Mouse (Mus musculus) left cerebral cortex, adult 8-10 months (tissue): ENCODE measurements at regions not wholly inside any gene's neighbourhood (a gene's known extent, or its start where the extent isn't known, plus 50 kb on each side); places are given as distances from the start of the nearest gene placed in this dataset.
"Not testable (repeated sequence)": the region's sequence is repeated elsewhere in the genome, so short reads cannot be mapped to it uniquely, and the experiment has no call there.

Experiments used
- DNase-seq, 2 experiments: peaks; one replicate each; pipeline ENCODE4 v3.0.0; 2022; ENCODE audit warnings: low spot score in 2 of 2

DNA sequence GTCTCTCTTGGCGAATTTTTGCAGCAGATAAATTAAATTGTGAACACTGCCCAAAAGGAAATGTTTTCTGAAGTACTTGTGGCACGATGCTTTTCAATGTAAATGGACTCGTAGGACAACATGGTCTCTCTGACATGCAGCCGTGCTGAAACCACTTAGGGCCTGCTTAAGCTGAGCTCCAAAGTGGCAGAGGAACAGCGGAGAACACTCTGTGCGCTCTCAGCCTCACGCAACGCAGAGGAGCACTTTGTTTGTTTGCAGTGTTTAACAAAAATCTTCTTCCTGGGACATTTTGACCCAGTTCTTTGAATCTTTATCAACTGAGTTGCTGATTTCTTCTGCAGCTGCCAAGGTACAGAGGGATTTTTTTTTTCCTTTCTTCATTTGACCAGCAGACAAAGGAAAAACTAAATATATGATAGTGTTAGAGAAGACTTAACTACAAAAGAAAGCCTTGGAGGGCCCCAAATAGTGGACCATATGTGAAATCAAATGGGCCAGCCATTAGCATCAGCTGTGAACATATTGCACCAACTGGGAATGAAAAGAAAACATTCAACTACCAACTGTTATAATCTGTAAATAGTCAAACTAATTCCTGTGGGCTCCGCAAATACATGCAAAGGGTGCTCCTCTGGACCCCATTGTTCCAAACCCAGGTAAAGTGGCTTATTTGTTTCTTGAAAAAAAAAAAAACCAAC, 639.5 kb downstream of the Rwdd3 start:
- no peak for DNase-seq

DNA sequence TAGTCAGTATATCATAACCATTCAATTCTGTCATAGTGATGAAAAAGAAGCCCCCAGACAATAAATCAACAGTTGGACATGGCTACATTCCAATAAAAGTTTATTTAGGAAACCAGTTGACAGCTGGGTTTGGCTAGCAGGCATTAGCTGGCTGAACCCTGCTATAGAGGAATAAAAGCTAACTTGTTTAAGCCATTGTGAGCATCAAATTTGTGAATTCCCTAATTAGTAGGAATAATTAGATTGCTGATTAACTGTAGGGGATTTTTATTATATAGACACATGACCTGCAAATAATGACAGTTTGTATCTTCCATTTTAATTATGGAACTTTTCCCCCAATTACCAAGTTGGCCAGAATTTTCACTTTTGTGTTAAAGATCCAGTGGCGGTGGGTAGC, 659.8 kb downstream of the Rwdd3 start:
- DNase-seq = no peak

DNA sequence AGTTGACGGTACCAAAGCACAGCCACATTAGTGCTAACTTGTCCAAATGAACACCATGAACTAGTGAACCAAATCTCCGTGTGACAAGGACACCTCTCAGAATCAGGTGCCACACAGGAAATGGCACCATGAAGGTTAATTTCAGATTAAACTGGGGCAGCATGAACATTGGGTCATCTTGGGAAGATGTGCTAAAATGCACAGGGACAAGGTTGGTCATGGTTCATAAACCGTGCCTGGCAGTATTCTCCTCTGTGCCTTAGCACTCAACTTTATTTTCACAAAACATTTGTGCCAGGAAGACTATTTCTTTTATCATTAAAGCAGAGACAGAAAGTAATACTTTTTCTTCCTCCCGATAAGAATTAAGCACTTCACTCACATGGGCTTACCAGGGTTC, 672.6 kb downstream of the Rwdd3 start:
- no peak for DNase-seq

DNA sequence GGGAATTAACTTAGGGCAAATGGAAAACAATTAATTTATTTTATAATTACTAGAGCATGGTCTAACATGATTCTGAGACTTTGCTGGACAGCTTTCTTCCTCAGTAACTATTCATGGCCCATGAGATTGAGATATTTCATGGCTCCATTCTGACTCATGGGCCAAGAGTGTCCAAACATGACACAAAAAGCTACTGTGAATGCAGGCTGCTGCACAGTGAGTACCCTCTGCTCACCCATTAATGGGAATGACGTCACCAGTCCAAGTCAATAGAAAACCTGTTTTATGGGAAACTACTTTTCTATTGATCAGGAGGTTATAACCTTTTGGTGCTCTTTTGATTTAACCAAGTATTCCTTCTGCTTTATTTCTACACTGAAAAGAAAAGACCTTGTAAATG, 693.6 kb downstream of the Rwdd3 start:
- DNase-seq = no peak

DNA sequence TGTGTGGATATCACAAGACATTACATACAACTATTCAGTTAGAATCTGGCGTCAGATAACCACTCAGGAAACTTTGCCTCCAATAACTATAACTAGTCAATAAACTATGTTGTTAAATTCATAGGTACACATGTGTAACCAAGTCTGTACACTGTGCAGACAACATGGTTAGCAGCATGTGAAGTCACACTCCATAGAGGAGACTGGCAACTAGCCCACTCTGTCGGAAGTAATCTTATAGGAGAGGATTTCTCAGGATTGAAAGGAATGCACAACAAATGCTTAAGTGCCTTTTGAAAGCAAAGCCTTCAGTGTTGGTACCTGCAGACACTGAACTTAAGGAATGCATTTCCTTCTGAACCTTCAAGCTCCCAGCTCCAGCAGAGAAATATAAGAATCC, 693.0 kb upstream of the Ptbp2 start:
- no peak for DNase-seq

DNA sequence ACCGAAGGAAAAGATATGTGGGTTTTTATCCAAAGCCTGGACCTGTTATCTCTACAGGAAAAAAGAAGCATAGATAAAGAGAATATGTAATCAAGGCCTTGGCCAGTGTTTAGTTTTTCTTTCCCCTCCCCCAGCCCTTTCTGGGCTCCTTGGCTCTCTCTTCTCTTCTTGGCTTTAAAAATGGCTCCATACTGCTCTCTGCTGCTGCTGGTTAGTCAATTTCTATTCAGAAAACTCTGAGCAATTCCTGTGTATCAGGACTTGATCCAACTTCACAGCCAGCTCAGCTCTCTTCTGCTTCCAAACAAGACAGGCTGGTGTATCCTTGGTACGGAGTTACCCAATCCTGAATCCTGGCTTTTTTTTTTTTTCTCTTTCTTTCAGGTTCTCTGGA, 689.4 kb upstream of the Ptbp2 start:
- DNase-seq = peak in 1 of 2 experiments; percentile 59

DNA sequence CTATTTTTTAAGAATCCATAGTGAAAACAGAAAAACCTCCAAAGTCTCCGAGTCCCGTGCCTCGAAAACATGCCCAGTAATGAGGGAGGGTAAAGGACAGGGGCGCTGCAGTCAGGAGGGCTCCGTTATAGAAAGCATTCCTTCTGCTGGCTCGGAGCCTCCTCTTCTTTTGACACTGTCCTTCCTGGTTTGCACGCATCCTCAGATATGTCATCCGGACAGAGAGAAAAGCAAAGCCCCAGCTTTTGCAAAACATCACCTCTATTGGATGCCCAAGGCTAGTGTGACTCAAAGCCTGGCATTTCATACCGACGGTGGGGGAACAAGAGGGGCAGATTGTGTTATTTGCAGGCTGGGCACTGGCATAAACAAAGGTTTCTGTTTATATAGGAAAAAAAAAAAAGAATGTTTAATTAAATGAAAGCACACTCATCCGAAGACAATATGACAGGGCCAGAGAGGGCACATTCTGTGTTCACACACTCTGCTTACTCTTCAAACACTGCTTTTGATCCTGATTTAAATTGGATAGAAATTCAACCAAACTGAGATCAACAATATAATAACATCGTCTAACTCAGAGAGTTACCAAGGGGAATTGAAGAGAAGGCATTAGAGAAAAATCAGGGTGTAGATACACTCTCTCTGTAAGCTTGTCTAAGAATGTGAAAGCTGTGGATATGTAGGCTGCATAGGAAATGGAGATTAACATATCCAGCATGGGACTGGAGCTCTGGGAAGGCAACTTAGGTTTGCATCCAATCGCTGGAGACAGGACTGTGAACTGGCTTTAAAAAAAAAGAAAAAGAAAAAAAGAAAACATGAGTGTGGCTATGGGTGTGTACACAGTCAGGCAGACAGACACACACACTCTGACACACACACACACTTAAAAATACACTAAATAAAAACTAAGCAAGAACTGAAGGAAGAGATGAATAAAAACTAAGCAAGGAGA, 688.7 kb upstream of the Ptbp2 start:
- no peak for DNase-seq

DNA sequence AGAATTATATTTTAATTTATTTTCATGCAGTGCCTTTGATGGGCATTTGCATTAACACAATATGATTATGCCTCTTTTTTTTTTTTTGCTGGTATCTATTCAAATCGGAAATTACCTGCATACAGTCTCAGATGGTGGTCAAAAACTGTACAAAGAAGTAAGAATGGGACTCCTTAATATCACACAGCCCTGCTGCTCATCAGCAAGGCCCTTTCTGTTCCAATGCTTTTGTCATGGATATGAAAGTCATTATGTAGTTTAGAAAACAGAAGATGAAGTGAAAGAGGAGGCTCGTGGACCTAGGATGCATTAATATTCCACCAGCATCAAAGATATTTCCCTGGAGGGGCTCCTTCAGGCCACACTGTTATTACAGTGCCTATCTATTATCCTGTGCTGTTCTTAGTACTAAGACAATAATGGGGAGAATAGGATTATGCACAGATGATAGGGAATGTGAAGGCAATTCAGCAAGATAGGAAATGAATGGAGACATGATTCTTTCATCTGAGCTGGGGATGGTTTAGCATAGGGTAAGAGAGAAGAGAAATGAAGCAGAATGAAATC, 687.7 kb upstream of the Ptbp2 start:
- DNase-seq = no peak

DNA sequence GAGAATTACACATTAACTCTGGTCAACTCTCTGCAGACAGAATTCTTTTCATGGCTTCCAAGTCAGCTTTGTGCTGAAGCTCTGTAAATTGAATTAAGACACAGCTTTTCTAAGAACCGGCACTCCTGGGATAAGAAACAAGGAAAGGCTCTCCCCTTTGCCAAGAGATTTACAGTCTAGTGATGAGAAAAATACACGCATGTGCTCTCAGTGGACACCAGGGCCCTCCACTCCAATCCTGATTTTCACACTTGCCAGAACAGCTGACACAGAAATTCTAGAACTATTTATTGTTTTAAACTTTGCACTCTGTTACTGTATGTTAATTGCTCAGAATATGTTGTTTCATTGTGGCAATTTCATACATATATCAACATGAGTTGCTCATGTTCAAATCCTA, 684.6 kb upstream of the Ptbp2 start:
- DNase-seq = no peak

DNA sequence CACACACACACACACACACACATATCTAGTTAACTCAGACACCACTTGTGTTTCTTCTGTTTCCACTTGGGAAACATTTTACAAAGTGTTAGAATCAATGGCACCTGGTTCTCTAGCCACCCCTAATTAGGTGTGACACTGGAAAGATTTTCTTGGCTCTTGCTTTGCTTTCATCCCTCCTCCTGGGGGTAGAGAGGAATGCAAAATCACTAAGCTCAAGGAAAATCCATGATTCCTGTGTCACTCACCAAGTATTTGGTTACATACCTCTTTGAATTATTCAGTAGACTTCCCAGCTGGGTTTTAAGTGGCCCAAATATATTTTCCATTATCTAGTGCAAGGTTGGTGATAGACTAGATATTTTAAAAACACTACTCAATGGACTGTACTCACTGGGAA, 676.5 kb upstream of the Ptbp2 start:
- DNase-seq = no peak

DNA sequence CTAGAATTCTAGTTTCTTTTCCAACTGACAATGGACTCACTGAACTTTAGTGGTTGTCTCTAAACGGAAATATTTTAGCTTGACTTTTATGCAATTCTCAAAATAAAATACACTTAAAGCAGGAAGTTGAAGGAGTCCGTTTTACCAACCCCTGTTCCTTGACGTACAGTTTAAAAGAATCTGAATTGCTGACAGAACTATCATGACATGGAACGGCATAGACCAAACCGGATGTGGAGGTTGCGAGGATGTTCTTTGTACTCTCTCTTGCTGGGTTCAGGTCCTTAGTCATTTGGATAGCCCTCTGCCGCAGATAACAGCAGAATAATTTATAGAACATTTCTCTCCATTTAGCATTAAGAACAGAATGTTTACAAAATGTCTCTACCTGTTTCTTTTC, 673.6 kb upstream of the Ptbp2 start:
- no peak for DNase-seq

DNA sequence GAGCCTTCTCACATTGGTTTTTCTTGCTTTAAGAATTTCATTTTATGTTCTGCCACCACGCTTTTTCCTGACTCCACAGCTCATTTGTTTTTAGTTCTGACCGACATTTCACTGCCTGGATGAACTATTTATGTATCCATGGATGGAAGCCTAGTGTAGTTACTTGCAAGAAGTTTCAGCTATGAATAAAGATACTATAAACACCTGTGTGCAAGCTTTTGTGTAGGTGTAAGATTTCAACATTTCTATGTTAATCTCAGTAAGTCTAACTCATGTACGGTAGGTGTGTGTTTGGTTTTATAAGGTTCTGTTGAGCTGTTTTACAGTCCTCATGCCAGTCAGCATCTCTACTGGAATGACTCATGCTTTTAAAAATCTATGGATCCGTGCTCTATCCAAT, 656.9 kb upstream of the Ptbp2 start:
- DNase-seq = no peak

DNA sequence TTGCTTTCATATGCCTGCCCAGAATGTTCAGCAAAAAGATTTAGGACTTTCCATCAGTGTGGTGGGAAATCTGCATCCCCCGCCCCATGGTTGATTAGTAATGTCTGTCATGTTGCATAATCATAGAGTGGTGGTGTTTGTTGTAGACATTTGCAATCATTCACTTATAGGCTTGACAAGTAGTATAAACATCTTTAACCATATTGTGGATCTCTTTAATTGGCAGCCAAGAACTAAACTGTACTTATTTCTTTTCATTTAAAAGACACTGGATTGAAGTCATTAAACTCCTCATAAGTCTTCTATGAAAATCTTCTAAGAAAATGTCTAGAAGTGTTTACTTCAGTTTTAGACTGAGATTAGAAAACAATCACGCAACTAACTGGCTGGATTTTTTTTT, 646.0 kb upstream of the Ptbp2 start:
- DNase-seq = no peak

DNA sequence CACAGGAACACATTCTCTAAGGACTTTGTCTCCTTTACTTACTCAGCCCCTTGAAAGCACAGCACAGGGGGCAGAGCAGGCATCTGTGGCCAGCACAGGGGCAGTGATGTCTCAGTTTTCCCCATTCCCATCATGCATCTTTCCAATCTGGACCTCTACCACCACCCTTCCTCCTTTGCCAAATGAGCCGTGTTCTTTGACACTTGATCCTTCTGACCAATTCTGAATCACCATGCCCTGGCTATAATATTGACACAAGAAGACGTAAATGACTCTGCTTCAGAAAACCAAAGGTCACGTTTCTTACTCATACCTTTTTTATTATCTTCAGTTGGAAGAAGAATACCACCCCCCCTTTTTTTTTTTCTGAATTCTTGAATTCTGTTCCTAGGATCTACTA, 632.4 kb upstream of the Ptbp2 start:
- DNase-seq = no peak

DNA sequence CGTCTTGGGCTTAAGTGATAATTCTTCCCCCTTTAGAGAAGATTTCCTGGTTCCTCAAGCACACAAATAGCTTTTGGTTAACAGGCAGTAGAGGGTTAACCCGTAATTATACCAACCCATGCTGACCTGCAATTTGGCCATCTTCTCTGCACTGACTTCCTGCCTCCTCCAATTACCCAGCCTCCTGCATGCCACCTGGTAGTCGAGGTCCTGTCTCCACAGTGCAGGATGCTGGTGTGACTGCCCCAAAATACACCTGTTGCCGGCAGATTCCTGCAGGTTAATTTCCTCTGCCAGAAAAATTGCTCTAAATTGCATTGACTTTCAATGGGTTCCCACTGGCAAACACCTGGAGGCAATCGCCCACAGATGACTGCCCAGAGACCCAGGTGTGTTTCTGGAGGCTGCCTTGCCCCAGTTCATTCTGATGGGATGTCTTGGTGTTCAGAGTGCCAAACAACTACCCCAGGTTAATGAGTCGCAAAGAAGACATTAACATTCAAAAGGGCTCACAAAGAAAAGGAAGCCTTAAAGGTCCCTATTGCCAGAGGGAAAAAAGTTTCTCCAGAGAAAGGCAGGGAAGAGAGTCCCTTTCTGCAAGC, 591.5 kb upstream of the Ptbp2 start:
- no peak for DNase-seq

DNA sequence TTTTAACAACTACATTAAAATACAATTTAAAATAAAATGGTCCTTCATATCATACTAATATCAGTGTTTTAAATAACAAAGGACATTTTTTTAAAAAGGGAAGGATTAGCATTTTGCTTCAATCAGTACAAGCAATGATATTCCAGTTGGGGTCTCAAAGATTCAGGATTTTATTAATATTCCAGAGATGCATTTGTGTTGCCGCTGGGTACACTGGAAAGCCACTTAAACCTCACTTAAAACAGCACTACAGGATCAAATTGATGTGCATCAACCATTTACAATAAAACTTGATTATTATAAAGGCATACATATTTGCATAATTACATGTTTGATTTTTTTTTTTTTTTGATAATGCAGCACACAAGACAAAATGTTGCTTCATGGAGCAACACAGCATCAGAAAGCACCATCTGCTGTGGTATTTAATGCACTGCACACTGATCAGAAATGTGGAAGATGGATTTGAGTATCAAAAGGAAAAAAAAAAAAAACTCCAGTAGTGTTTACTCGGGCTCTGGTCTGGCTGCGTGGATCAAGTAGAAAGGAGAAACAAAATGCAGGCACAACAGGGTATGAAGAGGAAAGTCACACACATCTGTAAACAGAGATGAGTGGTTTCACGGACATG, 558.6 kb upstream of the Ptbp2 start:
- DNase-seq = no peak

DNA sequence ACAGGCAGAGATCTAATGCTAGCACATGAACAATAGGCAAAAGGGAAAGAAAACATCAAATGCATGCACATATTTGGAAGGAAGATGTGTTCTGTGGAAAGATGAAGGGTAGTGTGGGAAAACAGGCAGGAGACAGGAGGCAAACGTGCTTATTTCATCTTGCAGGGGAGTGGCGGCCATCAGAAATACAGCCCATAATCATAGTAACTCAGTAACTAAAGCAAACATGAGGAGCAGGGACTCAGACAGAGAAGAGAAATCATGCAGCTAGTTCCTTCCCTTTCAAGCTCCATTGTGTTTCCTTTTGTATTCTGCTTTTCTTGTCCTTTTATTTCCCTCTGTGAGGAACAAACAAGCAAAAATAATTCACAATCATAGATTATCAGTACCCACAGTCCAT, 557.6 kb upstream of the Ptbp2 start:
- no peak for DNase-seq

DNA sequence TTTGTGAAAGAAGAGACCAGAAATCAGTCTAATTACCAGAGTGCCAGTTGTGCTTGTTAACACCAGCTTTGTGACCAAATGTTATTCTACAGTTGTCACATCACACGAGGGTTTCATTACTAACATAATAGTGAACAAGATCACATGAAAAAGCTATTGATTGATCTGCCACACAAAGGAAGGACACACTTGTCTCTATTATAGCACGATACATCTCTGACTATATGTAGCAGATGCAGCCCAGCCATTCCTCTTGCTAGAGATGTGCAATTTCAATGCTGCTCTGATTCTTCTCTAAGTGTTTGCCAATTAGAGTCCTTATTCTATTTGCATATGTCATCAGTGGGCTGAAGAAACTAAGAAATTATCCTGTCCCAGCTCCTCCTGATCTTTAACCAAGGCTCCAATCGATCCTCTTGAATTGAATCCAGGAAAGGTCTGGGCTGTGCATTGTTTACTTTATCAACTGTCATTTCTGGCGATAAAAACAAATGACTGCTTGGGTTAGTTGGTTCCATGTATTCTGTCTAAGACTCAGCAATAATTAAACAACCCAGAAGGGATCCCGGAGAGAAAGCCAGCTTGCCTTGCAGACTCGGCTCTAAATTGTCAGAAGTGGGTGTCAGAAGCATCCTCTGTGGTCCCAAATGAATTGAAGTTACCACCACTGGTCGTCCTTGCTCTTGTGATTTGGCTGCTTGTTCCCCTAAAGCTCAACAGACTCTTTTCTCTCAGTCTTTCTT, 551.7 kb upstream of the Ptbp2 start:
- no peak for DNase-seq

DNA sequence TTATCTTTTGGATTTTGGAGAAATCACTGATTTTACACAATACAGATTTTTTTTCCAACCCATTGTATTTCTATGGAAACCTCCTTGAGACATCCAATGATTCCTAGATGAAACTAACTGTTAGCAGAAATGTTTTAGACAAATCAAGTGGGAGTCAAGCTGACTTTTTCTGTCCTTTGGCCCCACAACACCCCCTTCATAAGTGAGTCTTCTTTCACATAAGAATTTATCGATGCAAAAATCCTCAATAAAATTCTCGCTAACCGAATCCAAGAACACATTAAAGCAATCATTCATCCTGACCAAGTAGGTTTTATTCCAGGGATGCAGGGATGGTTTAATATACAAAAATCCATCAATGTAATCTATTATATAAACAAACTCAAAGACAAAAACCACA, 522.8 kb upstream of the Ptbp2 start:
- DNase-seq = not testable (repeated sequence)

DNA sequence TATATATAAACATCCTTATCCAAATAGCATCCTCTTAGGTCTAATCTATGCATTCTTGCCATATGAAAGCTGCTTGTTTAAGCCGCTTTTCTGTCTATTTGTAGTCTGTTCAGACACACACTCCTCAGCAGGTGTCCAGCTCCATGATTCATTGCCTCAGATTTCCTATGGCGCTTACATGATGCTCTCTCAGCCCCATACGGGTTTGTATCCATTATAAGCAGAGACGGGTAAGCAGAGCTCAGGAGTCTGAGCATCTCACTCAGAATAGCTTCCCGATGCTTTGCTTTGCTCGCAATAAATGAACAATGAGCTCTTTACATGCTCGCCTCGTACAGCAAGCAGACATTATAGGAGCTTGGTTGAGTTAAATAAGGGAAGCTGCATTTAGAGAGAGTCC, 521.3 kb upstream of the Ptbp2 start:
- DNase-seq = no peak
